Mouse (Mus musculus): ENCODE measurements around the gene Lamc1. TPM values are rescaled to one million over a fixed set of nuclear protein-coding genes. Genes with fewer than 3 reads are reported as not detected.

Gene Lamc1
- polyA plus RNA-seq, 1 experiment, result 13.0 TPM

GRCm38 (mm10) chr1:153369011-153369410, 36.4 kb upstream of the Lamc1 start:
- H3K27me3 ChIP-seq (ENCODE audit: control insufficient read depth, insufficient read depth, low read length), result no peaks in the 10 kb centered on the region
- no peak overlapping the region for H3K27ac ChIP-seq (ENCODE audit: insufficient read depth, low read length)
- H3K4me3 ChIP-seq (ENCODE audit: extremely low read depth, insufficient read depth, insufficient read length), result no peak overlapping the region
- TF ChIP-seq CTCF (IDR thresholded peaks at IDR 0.05; ENCODE audit: extremely low read depth, insufficient read depth, insufficient read length, insufficient replicate concordance) (no peak), POLR2A (IDR thresholded peaks at IDR 0.05; ENCODE audit: low read depth, low read length) (no peak)
- H3K4me1 ChIP-seq (ENCODE audit: control insufficient read depth, insufficient read depth, insufficient read length), result no peaks in the 10 kb centered on the region
- no peaks in the 10 kb centered on the region for H3K36me3 ChIP-seq (ENCODE audit: control insufficient read depth, insufficient read depth, low read length)
- DNase-seq (ENCODE audit: low read depth in 1 of 2, low spot score in 2 of 2), result no peak
- 84% methylated on average over 6 of the region's 6 CpGs for WGBS

- Histone ChIP-seq H3K27me3 (ENCODE audit: control insufficient read depth, insufficient read depth, low read length) (no peaks in the 10 kb centered on the region), H3K4me3 (ENCODE audit: extremely low read depth, insufficient read depth, insufficient read length) (no peak overlapping the region), H3K4me1 (ENCODE audit: control insufficient read depth, insufficient read depth, insufficient read length) (no peaks in the 10 kb centered on the region), H3K27ac (ENCODE audit: insufficient read depth, low read length) (no peak overlapping the region), H3K36me3 (ENCODE audit: control insufficient read depth, insufficient read depth, low read length) (no peaks in the 10 kb centered on the region)
- DNase-seq (ENCODE audit: low read depth in 1 of 2, low spot score in 2 of 2), result no peak
- no peak for TF ChIP-seq POLR2A (IDR thresholded peaks at IDR 0.05; ENCODE audit: low read depth, low read length)
- no peak for TF ChIP-seq CTCF (IDR thresholded peaks at IDR 0.05; ENCODE audit: extremely low read depth, insufficient read depth, insufficient read length, insufficient replicate concordance)
- 38% methylated on average over 5 of the region's 5 CpGs for WGBS
Measured at GRCm38 (mm10) chr1:153367048-153367447, 34.5 kb upstream of the Lamc1 start.

GRCm38 (mm10) chr1:153361926-153362325, 29.3 kb upstream of the Lamc1 start:
- H3K4me3 ChIP-seq (ENCODE audit: extremely low read depth, insufficient read depth, insufficient read length), result no peak overlapping the region
- 97% methylated on average over 4 of the region's 4 CpGs for WGBS
- no peak for DNase-seq (ENCODE audit: low read depth in 1 of 2, low spot score in 2 of 2)
- no peaks in the 10 kb centered on the region for H3K36me3 ChIP-seq (ENCODE audit: control insufficient read depth, insufficient read depth, low read length)
- no peak overlapping the region for H3K27ac ChIP-seq (ENCODE audit: insufficient read depth, low read length)
- H3K4me1 ChIP-seq (ENCODE audit: control insufficient read depth, insufficient read depth, insufficient read length), result no peaks in the 10 kb centered on the region
- no peak for TF ChIP-seq POLR2A (IDR thresholded peaks at IDR 0.05; ENCODE audit: low read depth, low read length)
- TF ChIP-seq CTCF (IDR thresholded peaks at IDR 0.05; ENCODE audit: extremely low read depth, insufficient read depth, insufficient read length, insufficient replicate concordance), result no peak
- H3K27me3 ChIP-seq (ENCODE audit: control insufficient read depth, insufficient read depth, low read length), result no peaks in the 10 kb centered on the region

GRCm38 (mm10) chr1:153360556-153360955, 28.0 kb upstream of the Lamc1 start:
- H3K36me3 ChIP-seq (ENCODE audit: control insufficient read depth, insufficient read depth, low read length), result no peaks in the 10 kb centered on the region
- WGBS, result 65% methylated on average over 3 of the region's 3 CpGs

GRCm38 (mm10) chr1:153357218-153357617, 24.6 kb upstream of the Lamc1 start:
- Histone ChIP-seq H3K27ac (ENCODE audit: insufficient read depth, low read length) (no peak overlapping the region), H3K4me1 (ENCODE audit: control insufficient read depth, insufficient read depth, insufficient read length) (no peaks in the 10 kb centered on the region; the same call in 1 of the 2 replicates), H3K36me3 (ENCODE audit: control insufficient read depth, insufficient read depth, low read length) (no peaks in the 10 kb centered on the region), H3K4me3 (ENCODE audit: extremely low read depth, insufficient read depth, insufficient read length) (no peak overlapping the region), H3K27me3 (ENCODE audit: control insufficient read depth, insufficient read depth, low read length) (no peaks in the 10 kb centered on the region)
- no peak for DNase-seq (ENCODE audit: low read depth in 1 of 2, low spot score in 2 of 2)
- 91% methylated on average over 1 of the region's 1 CpGs for WGBS
- TF ChIP-seq POLR2A (IDR thresholded peaks at IDR 0.05; ENCODE audit: low read depth, low read length), result no peak
- no peak for TF ChIP-seq CTCF (IDR thresholded peaks at IDR 0.05; ENCODE audit: extremely low read depth, insufficient read depth, insufficient read length, insufficient replicate concordance)

More at GRCm38 (mm10) chr1:153360556-153360955, 28.0 kb upstream of the Lamc1 start:
- H3K4me1 ChIP-seq (ENCODE audit: control insufficient read depth, insufficient read depth, insufficient read length), result no peaks in the 10 kb centered on the region
- no peak overlapping the region for H3K4me3 ChIP-seq (ENCODE audit: extremely low read depth, insufficient read depth, insufficient read length)
- DNase-seq (ENCODE audit: low read depth in 1 of 2, low spot score in 2 of 2), result no peak
- H3K27ac ChIP-seq (ENCODE audit: insufficient read depth, low read length), result no peak overlapping the region
- no peaks in the 10 kb centered on the region for H3K27me3 ChIP-seq (ENCODE audit: control insufficient read depth, insufficient read depth, low read length)
- TF ChIP-seq POLR2A (IDR thresholded peaks at IDR 0.05; ENCODE audit: low read depth, low read length), result no peak
- no peak for TF ChIP-seq CTCF (IDR thresholded peaks at IDR 0.05; ENCODE audit: extremely low read depth, insufficient read depth, insufficient read length, insufficient replicate concordance)

- TF ChIP-seq CTCF (IDR thresholded peaks at IDR 0.05; ENCODE audit: extremely low read depth, insufficient read depth, insufficient read length, insufficient replicate concordance), result no peak
- TF ChIP-seq POLR2A (IDR thresholded peaks at IDR 0.05; ENCODE audit: low read depth, low read length), result no peak
- H3K27me3 ChIP-seq (ENCODE audit: control insufficient read depth, insufficient read depth, low read length), result no peaks in the 10 kb centered on the region
- H3K27ac ChIP-seq (ENCODE audit: insufficient read depth, low read length), result no peak overlapping the region
- no peaks in the 10 kb centered on the region; the same call in 1 of the 2 replicates for H3K4me1 ChIP-seq (ENCODE audit: control insufficient read depth, insufficient read depth, insufficient read length)
- DNase-seq (ENCODE audit: low read depth in 1 of 2, low spot score in 2 of 2), result no peak
- no peaks in the 10 kb centered on the region for H3K36me3 ChIP-seq (ENCODE audit: control insufficient read depth, insufficient read depth, low read length)
- 57% methylated on average over 2 of the region's 2 CpGs for WGBS
- H3K4me3 ChIP-seq (ENCODE audit: extremely low read depth, insufficient read depth, insufficient read length), result no peak overlapping the region
Measured at GRCm38 (mm10) chr1:153354466-153354865, 21.9 kb upstream of the Lamc1 start.

- Histone ChIP-seq H3K36me3 (ENCODE audit: control insufficient read depth, insufficient read depth, low read length) (no peaks in the 10 kb centered on the region), H3K4me1 (ENCODE audit: control insufficient read depth, insufficient read depth, insufficient read length) (no peaks in the 10 kb centered on the region; the same call in 1 of the 2 replicates), H3K4me3 (ENCODE audit: extremely low read depth, insufficient read depth, insufficient read length) (no peak overlapping the region), H3K27ac (ENCODE audit: insufficient read depth, low read length) (no peak overlapping the region), H3K27me3 (ENCODE audit: control insufficient read depth, insufficient read depth, low read length) (no peaks in the 10 kb centered on the region)
- no peak for DNase-seq (ENCODE audit: low read depth in 1 of 2, low spot score in 2 of 2)
- TF ChIP-seq POLR2A (IDR thresholded peaks at IDR 0.05; ENCODE audit: low read depth, low read length) (no peak), CTCF (IDR thresholded peaks at IDR 0.05; ENCODE audit: extremely low read depth, insufficient read depth, insufficient read length, insufficient replicate concordance) (no peak)
- 45% methylated on average over 18 of the region's 18 CpGs for WGBS
Measured at GRCm38 (mm10) chr1:153353736-153354430, 21.3 kb upstream of the Lamc1 start.

Measured in spleen, adult 2 months (tissue).